Mouse (Mus musculus): ENCODE measurements around the gene Mzf1. TPM values are rescaled to one million over a fixed set of nuclear protein-coding genes. Genes with fewer than 3 reads are reported as not detected.

Gene Mzf1
- total and polyA plus RNA-seq, 2 experiments from 2014 or later = 7.7 to 9.6 TPM

DNA sequence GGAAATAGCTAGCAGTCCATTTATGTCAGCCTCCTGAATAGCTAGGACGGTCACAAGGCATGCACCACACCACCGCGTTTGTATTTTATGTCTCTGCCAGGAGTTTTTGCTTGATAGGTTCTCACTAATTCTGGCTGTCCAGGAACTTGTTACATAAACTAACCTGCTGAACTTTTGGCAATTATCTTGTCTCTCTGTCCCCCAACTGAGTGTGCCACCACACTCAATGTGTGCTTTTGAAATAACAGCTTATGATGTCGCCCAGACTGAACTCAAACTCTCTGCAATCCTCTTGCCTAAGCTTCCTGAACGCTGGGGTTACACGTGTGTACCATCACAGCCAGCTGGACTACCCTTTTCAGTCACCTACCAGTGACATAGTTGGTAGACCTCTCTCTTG is 12.1 kb downstream of the Mzf1 start:
- no peaks in the 10 kb centered on the region for H3K36me3 ChIP-seq (ENCODE audit: insufficient read depth, low read length)
- H3K4me2 ChIP-seq (ENCODE audit: low read depth, low read length) = no peak overlapping the region
- TF ChIP-seq CTCF (IDR thresholded peaks at IDR 0.05; ENCODE audit: low read depth) = no peak
- H3K27me3 ChIP-seq (ENCODE audit: insufficient read depth, low read length) = 0 out of 2 replicates have a peak, but pooled peaks cover 3% of the 10 kb centered on the region
- peaks cover 12% of the 10 kb centered on the region for H3K4me1 ChIP-seq (ENCODE audit: insufficient read depth, low read length)
- no peak overlapping the region for H3K9ac ChIP-seq (replicated peaks; ENCODE audit: low read length)
- H3K4me3 ChIP-seq (ENCODE audit: low read length) = no peak overlapping the region
- H3K9me3 ChIP-seq (ENCODE audit: low read length) = no peaks in the 10 kb centered on the region
- ATAC-seq (no peak), DNase-seq (ENCODE audit: low spot score) (no peak)
- WGBS = 78% methylated on average over 6 of the region's 6 CpGs
- H3K27ac ChIP-seq = no peak overlapping the region

DNA sequence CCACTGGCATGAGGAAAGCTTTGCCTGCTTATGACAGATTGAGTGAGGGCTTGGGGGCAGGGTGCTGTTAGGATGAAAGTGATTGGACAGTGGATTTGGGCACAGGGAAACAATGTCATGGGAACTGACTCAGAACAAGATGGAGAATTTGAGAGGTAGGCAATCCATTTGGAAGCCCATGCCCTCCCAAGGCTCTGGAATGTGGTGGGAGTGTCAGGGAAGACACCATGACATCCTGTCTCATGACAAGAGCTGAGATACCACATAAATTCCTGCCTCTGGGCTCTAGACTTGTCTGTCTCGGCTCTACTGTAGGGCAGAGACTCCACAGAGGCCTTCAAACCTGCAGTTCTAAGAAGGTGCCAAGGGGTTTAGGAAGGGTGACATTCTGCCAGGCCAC is 13.3 kb downstream of the Mzf1 start:
- Histone ChIP-seq H3K27me3 (ENCODE audit: insufficient read depth, low read length) (0 out of 2 replicates have a peak, but pooled peaks cover 3% of the 10 kb centered on the region), H3K4me1 (ENCODE audit: insufficient read depth, low read length) (peaks cover 12% of the 10 kb centered on the region), H3K27ac (no peak overlapping the region), H3K9ac (replicated peaks; ENCODE audit: low read length) (no peak overlapping the region), H3K4me3 (ENCODE audit: low read length) (no peak overlapping the region), H3K9me3 (ENCODE audit: low read length) (no peaks in the 10 kb centered on the region), H3K36me3 (ENCODE audit: insufficient read depth, low read length) (0 out of 2 replicates have a peak, but pooled peaks cover 2% of the 10 kb centered on the region), H3K4me2 (ENCODE audit: low read depth, low read length) (no peak overlapping the region)
- 86% methylated on average over 1 of the region's 1 CpGs for WGBS
- no peak for TF ChIP-seq CTCF (IDR thresholded peaks at IDR 0.05; ENCODE audit: low read depth)
- DNase-seq (ENCODE audit: low spot score) = no peak
- ATAC-seq = no peak

DNA sequence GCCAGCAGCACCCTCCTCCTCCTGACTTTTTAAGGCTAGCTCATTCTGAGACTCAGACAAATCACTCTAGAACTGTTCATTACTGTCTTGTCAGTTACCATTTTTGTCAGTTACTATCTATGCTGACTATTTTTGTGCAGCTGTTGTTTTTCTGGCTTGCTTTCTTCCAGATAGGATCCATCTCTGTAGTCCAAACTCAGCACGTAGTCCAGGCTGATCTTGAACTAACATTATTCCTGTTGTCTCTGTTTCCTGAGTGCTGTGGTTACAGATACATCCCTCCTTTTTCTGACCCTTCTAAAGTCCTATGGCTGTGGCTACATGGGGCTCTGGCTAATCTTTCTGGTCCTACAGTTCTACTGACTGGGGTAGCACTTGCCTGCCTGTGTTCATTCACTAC is 15.4 kb downstream of the Mzf1 start:
- 91% methylated on average over 1 of the region's 1 CpGs for WGBS
- H3K4me1 ChIP-seq (ENCODE audit: insufficient read depth, low read length) = peaks cover 8% of the 10 kb centered on the region
- H3K9ac ChIP-seq (replicated peaks; ENCODE audit: low read length) = peak overlapping the region; percentile 98; the same call in 1 of the 2 replicates
- ATAC-seq (no peak), DNase-seq (ENCODE audit: low spot score) (no peak)
- H3K27ac ChIP-seq = peak overlapping the region; percentile 100; the same call in 1 of the 2 replicates
- H3K9me3 ChIP-seq (ENCODE audit: low read length) = no peaks in the 10 kb centered on the region
- peak overlapping the region; percentile 62 for H3K4me2 ChIP-seq (ENCODE audit: low read depth, low read length)
- H3K27me3 ChIP-seq (ENCODE audit: insufficient read depth, low read length) = 0 out of 2 replicates have a peak, but pooled peaks cover 3% of the 10 kb centered on the region
- TF ChIP-seq CTCF (IDR thresholded peaks at IDR 0.05; ENCODE audit: low read depth) = no peak
- peaks cover 16% of the 10 kb centered on the region for H3K36me3 ChIP-seq (ENCODE audit: insufficient read depth, low read length)
- H3K4me3 ChIP-seq (ENCODE audit: low read length) = no peak overlapping the region

DNA sequence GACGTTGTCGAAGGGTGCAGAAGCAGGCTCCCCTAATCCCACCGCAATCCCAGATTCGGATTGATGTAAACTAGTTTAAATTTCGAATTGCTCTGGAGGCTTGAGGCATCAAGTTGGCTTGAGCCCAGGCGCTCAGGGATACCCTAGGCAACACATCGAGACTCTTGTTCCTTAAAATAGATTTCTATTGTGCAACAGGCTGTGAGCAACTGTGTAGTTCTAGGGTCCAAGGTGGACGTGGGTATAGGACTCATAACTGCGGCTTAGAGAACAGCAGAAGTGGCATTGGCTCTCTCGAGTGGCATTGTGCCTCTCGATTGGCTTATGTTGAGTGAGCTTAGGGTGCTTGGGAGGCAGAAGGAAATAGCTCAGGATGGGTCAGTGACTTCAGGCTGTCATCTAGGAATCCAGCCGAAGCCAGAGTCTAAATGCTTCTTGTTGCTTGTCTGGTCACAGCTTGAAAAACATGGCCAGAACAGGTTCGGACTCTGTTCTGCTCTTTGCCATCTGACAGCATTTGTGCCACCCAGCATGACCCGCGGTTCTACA is 15.9 kb downstream of the Mzf1 start:
- Histone ChIP-seq H3K27ac (peak overlapping the region; percentile 100), H3K4me2 (ENCODE audit: low read depth, low read length) (peak overlapping the region; percentile 62), H3K9ac (replicated peaks; ENCODE audit: low read length) (peak overlapping the region; percentile 98), H3K4me3 (ENCODE audit: low read length) (peak overlapping the region; percentile 86), H3K9me3 (ENCODE audit: low read length) (no peaks in the 10 kb centered on the region), H3K36me3 (ENCODE audit: insufficient read depth, low read length) (peaks cover 16% of the 10 kb centered on the region), H3K4me1 (ENCODE audit: insufficient read depth, low read length) (peaks cover 8% of the 10 kb centered on the region), H3K27me3 (ENCODE audit: insufficient read depth, low read length) (0 out of 2 replicates have a peak, but pooled peaks cover 3% of the 10 kb centered on the region)
- peak; percentile 46 for DNase-seq (ENCODE audit: low spot score)
- TF ChIP-seq CTCF (IDR thresholded peaks at IDR 0.05; ENCODE audit: low read depth) = no peak
- ATAC-seq = no peak
- WGBS = 14% methylated on average over 15 of the region's 15 CpGs

DNA sequence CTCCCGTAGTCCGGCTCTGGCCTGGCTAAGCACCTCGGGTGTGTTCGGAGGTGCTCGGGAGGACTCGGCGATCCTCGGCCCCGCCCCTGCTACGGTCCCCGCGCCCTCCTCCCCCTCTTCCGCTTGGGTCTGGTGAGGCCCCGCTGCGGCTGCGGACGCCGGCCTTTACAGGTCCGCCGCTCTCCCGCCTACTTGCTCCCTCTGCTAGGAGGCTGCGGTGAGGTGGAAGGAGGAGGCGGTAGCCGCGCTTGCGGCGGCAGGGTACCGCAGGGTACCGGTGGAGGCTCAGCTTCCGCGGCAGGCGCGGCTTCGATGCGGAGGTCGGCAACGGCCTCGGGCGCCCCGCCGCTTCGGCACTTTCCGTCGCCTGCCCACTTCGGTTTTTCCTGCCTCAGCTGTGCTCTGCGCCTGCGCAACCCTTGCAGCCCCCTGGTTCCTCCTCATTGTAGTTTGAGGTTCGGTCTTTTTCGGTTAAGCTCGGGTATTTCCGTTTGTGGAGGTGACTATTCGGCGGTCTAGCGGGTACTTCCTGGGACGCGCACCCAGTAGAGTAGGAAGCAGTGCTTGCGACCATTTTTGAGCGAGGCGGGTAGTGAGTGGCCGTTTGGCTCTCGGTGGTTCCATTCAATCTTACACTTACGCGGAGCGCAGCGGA is 16.5 kb downstream of the Mzf1 start, which contains the start of gene Ube2m:
Gene Ube2m, minus strand, starts transcription at position 375 of the 655 bp plus-strand sequence.
- under 1% methylated on average over 54 of the region's 65 CpGs for WGBS
- TF ChIP-seq CTCF (IDR thresholded peaks at IDR 0.05; ENCODE audit: low read depth) = no peak

DNA sequence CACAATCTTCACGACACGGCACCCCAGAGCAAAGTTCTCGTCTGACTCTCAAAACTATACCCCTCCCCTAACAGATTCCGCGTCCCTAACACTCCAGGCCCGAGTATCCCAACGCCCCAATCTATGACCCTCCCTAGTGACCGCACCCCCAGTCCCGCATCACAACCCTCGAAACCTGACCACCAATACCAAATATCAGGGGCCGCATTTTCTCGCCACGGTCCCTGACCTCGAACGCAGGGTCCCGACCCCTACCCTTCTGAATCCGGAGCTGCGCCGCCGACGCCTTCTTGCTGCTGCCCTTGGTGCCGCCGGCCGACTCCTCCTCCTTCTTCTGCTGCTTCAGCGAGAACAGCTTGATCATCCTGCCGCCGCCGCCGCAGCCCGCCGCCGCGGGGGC is 17.2 kb downstream of the Mzf1 start:
- H3K4me1 ChIP-seq (ENCODE audit: insufficient read depth, low read length) = peaks cover 9% of the 10 kb centered on the region; the same call in 1 of the 2 replicates
- H3K36me3 ChIP-seq (ENCODE audit: insufficient read depth, low read length) = peaks cover 22% of the 10 kb centered on the region
- ATAC-seq = no peak
- peak overlapping the region; percentile 100 for H3K27ac ChIP-seq
- H3K9ac ChIP-seq (replicated peaks; ENCODE audit: low read length) = peak overlapping the region; percentile 98
- no peak for DNase-seq (ENCODE audit: low spot score)
- H3K4me2 ChIP-seq (ENCODE audit: low read depth, low read length) = peak overlapping the region; percentile 62
- H3K9me3 ChIP-seq (ENCODE audit: low read length) = no peaks in the 10 kb centered on the region
- H3K4me3 ChIP-seq (ENCODE audit: low read length) = peak overlapping the region; percentile 86
- 2% methylated on average over 28 of the region's 33 CpGs for WGBS
- no peaks in the 10 kb centered on the region for H3K27me3 ChIP-seq (ENCODE audit: insufficient read depth, low read length)
- TF ChIP-seq CTCF (IDR thresholded peaks at IDR 0.05; ENCODE audit: low read depth) = no peak

More for the DNA sequence above, 16.5 kb downstream of the Mzf1 start, which contains the start of gene Ube2m:
- H3K36me3 ChIP-seq (ENCODE audit: insufficient read depth, low read length) = peaks cover 16% of the 10 kb centered on the region
- H3K4me3 ChIP-seq (ENCODE audit: low read length) = peak within 1 kb of the TSS; percentile 86
- ATAC-seq = peak; percentile 92
- peaks cover 9% of the 10 kb centered on the region; the same call in 1 of the 2 replicates for H3K4me1 ChIP-seq (ENCODE audit: insufficient read depth, low read length)
- 0 out of 2 replicates have a peak, but pooled peaks cover 3% of the 10 kb centered on the region for H3K27me3 ChIP-seq (ENCODE audit: insufficient read depth, low read length)
- H3K27ac ChIP-seq = peak within 1 kb of the TSS; percentile 100
- DNase-seq (ENCODE audit: low spot score) = peak; percentile 100
- H3K9me3 ChIP-seq (ENCODE audit: low read length) = no peaks in the 10 kb centered on the region
- peak within 1 kb of the TSS; percentile 62 for H3K4me2 ChIP-seq (ENCODE audit: low read depth, low read length)
- peak within 1 kb of the TSS; percentile 98 for H3K9ac ChIP-seq (replicated peaks; ENCODE audit: low read length)

Measured in hindbrain, postnatal 0 days (tissue).